Mouse (Mus musculus): ENCODE results near the gene Npy5r.

Gene Npy5r

GRCm38 (mm10) chr8:66687511-66688329 is at the start of gene Npy5r:
TSS of gene Npy5r (minus strand) at chr8:66688128.
- ATAC-seq (ENCODE audit: insufficient number of reproducible peaks, low FRiP score, low TSS enrichment) = 0 out of 2 replicates have a peak, but pooled peaks have one; percentile 26

GRCm38 (mm10) chr8:66731957-66732356 is 44.0 kb upstream of the Npy5r start:
- ATAC-seq (ENCODE audit: insufficient number of reproducible peaks, low FRiP score, low TSS enrichment) = no peak

- ATAC-seq (ENCODE audit: insufficient number of reproducible peaks, low FRiP score, low TSS enrichment) = no peak
Observed at GRCm38 (mm10) chr8:66729446-66729845, 41.5 kb upstream of the Npy5r start.

GRCm38 (mm10) chr8:66722835-66723234 is 34.9 kb upstream of the Npy5r start:
- no peak for ATAC-seq (ENCODE audit: insufficient number of reproducible peaks, low FRiP score, low TSS enrichment)

- no peak for ATAC-seq (ENCODE audit: insufficient number of reproducible peaks, low FRiP score, low TSS enrichment)
Observed at GRCm38 (mm10) chr8:66714324-66714975, 26.5 kb upstream of the Npy5r start.

- ATAC-seq (ENCODE audit: insufficient number of reproducible peaks, low FRiP score, low TSS enrichment) = no peak
Observed at GRCm38 (mm10) chr8:66698782-66699181, 10.9 kb upstream of the Npy5r start.

- no peak for ATAC-seq (ENCODE audit: insufficient number of reproducible peaks, low FRiP score, low TSS enrichment)
Observed at GRCm38 (mm10) chr8:66698011-66698410, 10.1 kb upstream of the Npy5r start.

GRCm38 (mm10) chr8:66696970-66697843 is 9.3 kb upstream of the Npy5r start, which contains the start of gene Npy1r:
TSS of gene Npy1r (plus strand) at chr8:66697192.
- ATAC-seq (ENCODE audit: insufficient number of reproducible peaks, low FRiP score, low TSS enrichment) = peak; percentile 50; the same call in 1 of the 2 replicates

- no peak for ATAC-seq (ENCODE audit: insufficient number of reproducible peaks, low FRiP score, low TSS enrichment)
Observed at GRCm38 (mm10) chr8:66690402-66690801, 2.5 kb upstream of the Npy5r start.

- ATAC-seq (ENCODE audit: insufficient number of reproducible peaks, low FRiP score, low TSS enrichment) = no peak
Observed at GRCm38 (mm10) chr8:66688799-66689198, 871 bp upstream of the Npy5r start.

GRCm38 (mm10) chr8:66688395-66688794 is 467 bp upstream of the Npy5r start:
- no peak for ATAC-seq (ENCODE audit: insufficient number of reproducible peaks, low FRiP score, low TSS enrichment)

GRCm38 (mm10) chr8:66681261-66681660 is 6.7 kb downstream of the Npy5r start:
- ATAC-seq (ENCODE audit: insufficient number of reproducible peaks, low FRiP score, low TSS enrichment) = no peak

GRCm38 (mm10) chr8:66630721-66631120 is 57.2 kb downstream of the Npy5r start:
- ATAC-seq (ENCODE audit: insufficient number of reproducible peaks, low FRiP score, low TSS enrichment) = no peak
